13 mouse cellular contexts compared by ENCODE assay signal in genomic region chr12:108710861-108711615, GRCm38 (mm10). TPM values are rescaled to one million over a fixed set of nuclear protein-coding genes. Genes with fewer than 3 reads are reported as not detected.
A peak's percentile ranks its signal among the peaks of the same experiment; 100 is the strongest.
DNase-seq lines count a peak whose midpoint lies in the region; ATAC-seq lines count a peak whose summit lies in the region.
"Had no signal": no experiment of that assay in that cellular context is flagged by ENCODE, and none has a peak within 500 bp of the region (broad histone marks: within the 10 kb centered on the region; RNA-seq: fewer than 3 reads in every experiment).

No protein-coding gene starts in this region.

- no peak overlapping the region for H3K27ac ChIP-seq in heart, embryonic 10.5 days
- H3K27ac ChIP-seq in limb, embryonic 10.5 days, result no peak overlapping the region
- H3K27ac ChIP-seq: midbrain, embryonic 12.5 days; neural tube, embryonic 13.5 days had no signal

- no peak overlapping the region for H3K4me3 ChIP-seq in heart, embryonic 10.5 days
- H3K4me3 ChIP-seq in limb, embryonic 10.5 days, result no peak overlapping the region
- H3K4me3 ChIP-seq: midbrain, embryonic 12.5 days; neural tube, embryonic 13.5 days had no signal

- no peak for ATAC-seq in frontal cortex, adult (ENCODE audit: low TSS enrichment)
- ATAC-seq in megakaryocyte-erythroid progenitor cell, adult 5-6 weeks (replicated peaks; ENCODE audit: low FRiP score, low TSS enrichment, poor library complexity, severe bottlenecking), result no peak

- H3K4me1 ChIP-seq in heart, embryonic 10.5 days, result no peaks in the 10 kb centered on the region
- no peaks in the 10 kb centered on the region for H3K4me1 ChIP-seq in limb, embryonic 10.5 days
- H3K4me1 ChIP-seq: midbrain, embryonic 12.5 days; neural tube, embryonic 13.5 days had no signal

- WGBS in heart, embryonic 10.5 days, result 82% methylated on average over 9 of the region's 9 CpGs
- WGBS in limb, embryonic 10.5 days, result 90% methylated on average over 9 of the region's 9 CpGs

- H3K36me3 ChIP-seq in heart, embryonic 10.5 days, result no peaks in the 10 kb centered on the region
- no peaks in the 10 kb centered on the region for H3K36me3 ChIP-seq in limb, embryonic 10.5 days
- H3K36me3 ChIP-seq: midbrain, embryonic 12.5 days; neural tube, embryonic 13.5 days had no signal

- peak; percentile 52 for DNase-seq in heart, embryonic 10.5 days (ENCODE audit: low spot score)
- no peak for DNase-seq in heart, adult 8-10 months (ENCODE audit: low spot score)
- DNase-seq in kidney, adult 11 months, result peak; percentile 85
- DNase-seq in limb, embryonic 10.5 days (ENCODE audit: low spot score), result peak; percentile 19
- DNase-seq in lung, postnatal 25 days (ENCODE audit: low spot score), result peak; percentile 84
- no peak for DNase-seq in cerebellum, adult 9-11 months
- DNase-seq: heart, postnatal 36 days; right cerebral cortex, adult 18-20 months had no signal

- no peaks in the 10 kb centered on the region for H3K9me3 ChIP-seq in heart, embryonic 10.5 days
- no peaks in the 10 kb centered on the region for H3K9me3 ChIP-seq in limb, embryonic 10.5 days (replicated peaks)
- H3K9me3 ChIP-seq: midbrain, embryonic 12.5 days; neural tube, embryonic 13.5 days had no signal

- no peaks in the 10 kb centered on the region for H3K27me3 ChIP-seq in heart, embryonic 10.5 days (ENCODE audit: insufficient read depth, poor library complexity, severe bottlenecking)
- no peaks in the 10 kb centered on the region for H3K27me3 ChIP-seq in limb, embryonic 10.5 days (ENCODE audit: low read depth, poor library complexity, severe bottlenecking)
- H3K27me3 ChIP-seq: midbrain, embryonic 12.5 days; neural tube, embryonic 13.5 days had no signal

RNA-seq across cellular contexts. Expression of gene Degs2, which starts 8.9 kb away (rescaled TPM):
- polyA plus RNA-seq in heart, embryonic 10.5 days (2016; fragmentation: Nextera tagmentation; extraction: Ambion mirVana), result 0.39 and 0.94 TPM in 2 replicates
- under 1 TPM; 0.25 to 1.00 (median 0.56) TPM for total RNA-seq in heart, adult 8-10 months (2022)
- polyA plus RNA-seq in limb, embryonic 10.5 days (2016; fragmentation: Nextera tagmentation; extraction: Ambion mirVana), result 1.3 and 1.8 TPM in 2 replicates
- total RNA-seq in megakaryocyte-erythroid progenitor cell, adult 5-6 weeks (2014; fragmentation: Nextera tagmentation), result not detected in 2 replicates
- total RNA-seq in megakaryocyte-erythroid progenitor cell, adult 5-6 weeks (2017), result not detected in 2 replicates
- total RNA-seq: gastrocnemius, postnatal 4 days had no signal

Comparison
In these comparisons a context has a peak if more than half of its experiments do, and no peak if none do; other contexts are left out.
1. DNase-seq: peak in heart, embryonic 10.5 days (single experiment), kidney, adult 11 months (single experiment), limb, embryonic 10.5 days (single experiment) and lung, postnatal 25 days (single experiment); none in heart, adult 8-10 months (single experiment) and cerebellum, adult 9-11 months (single experiment).